Mouse (Mus musculus): ENCODE results near the gene Kctd3.
A peak's percentile ranks its signal among the peaks of the same experiment; 100 is the strongest.
"Not testable (repeated sequence)": the region's sequence is repeated elsewhere in the genome, so short reads cannot be mapped to it uniquely, and the experiment has no call there.

The Kctd3 gene

GRCm38 (mm10) chr1:189007239-189007979, at the start of gene Kctd3:
Kctd3 (minus strand) TSS chr1:189007841.
- DNase-seq (ENCODE audit: low read depth, low spot score), result peak; percentile 92

- DNase-seq (ENCODE audit: low read depth, low spot score), result no peak
Observed at GRCm38 (mm10) chr1:189057425-189057824, 49.8 kb upstream of the Kctd3 start.

GRCm38 (mm10) chr1:189055933-189056332, 48.3 kb upstream of the Kctd3 start:
- DNase-seq (ENCODE audit: low read depth, low spot score), result no peak

- DNase-seq (ENCODE audit: low read depth, low spot score), result no peak
Observed at GRCm38 (mm10) chr1:189054941-189055551, 47.4 kb upstream of the Kctd3 start.

- DNase-seq (ENCODE audit: low read depth, low spot score), result no peak
Observed at GRCm38 (mm10) chr1:189054191-189054590, 46.5 kb upstream of the Kctd3 start.

GRCm38 (mm10) chr1:189052189-189052588, 44.5 kb upstream of the Kctd3 start:
- DNase-seq (ENCODE audit: low read depth, low spot score), result no peak

- no peak for DNase-seq (ENCODE audit: low read depth, low spot score)
Observed at GRCm38 (mm10) chr1:189050122-189050521, 42.5 kb upstream of the Kctd3 start.

GRCm38 (mm10) chr1:189048331-189048730, 40.7 kb upstream of the Kctd3 start:
- DNase-seq (ENCODE audit: low read depth, low spot score), result no peak

GRCm38 (mm10) chr1:189047918-189048317, 40.3 kb upstream of the Kctd3 start:
- no peak for DNase-seq (ENCODE audit: low read depth, low spot score)

GRCm38 (mm10) chr1:189046831-189047230, 39.2 kb upstream of the Kctd3 start:
- DNase-seq (ENCODE audit: low read depth, low spot score), result no peak

GRCm38 (mm10) chr1:189046301-189046700, 38.7 kb upstream of the Kctd3 start:
- DNase-seq (ENCODE audit: low read depth, low spot score), result no peak

- no peak for DNase-seq (ENCODE audit: low read depth, low spot score)
Observed at GRCm38 (mm10) chr1:189041261-189041660, 33.6 kb upstream of the Kctd3 start.

GRCm38 (mm10) chr1:189039348-189039747, 31.7 kb upstream of the Kctd3 start:
- no peak for DNase-seq (ENCODE audit: low read depth, low spot score)

- not testable (repeated sequence) for DNase-seq (ENCODE audit: low read depth, low spot score)
Observed at GRCm38 (mm10) chr1:189032817-189033216, 25.2 kb upstream of the Kctd3 start.

- no peak for DNase-seq (ENCODE audit: low read depth, low spot score)
Observed at GRCm38 (mm10) chr1:189030975-189031374, 23.3 kb upstream of the Kctd3 start.

GRCm38 (mm10) chr1:189028267-189028666, 20.6 kb upstream of the Kctd3 start:
- no peak for DNase-seq (ENCODE audit: low read depth, low spot score)

GRCm38 (mm10) chr1:189026885-189027284, 19.2 kb upstream of the Kctd3 start:
- DNase-seq (ENCODE audit: low read depth, low spot score), result no peak

GRCm38 (mm10) chr1:189023701-189024080, 16.1 kb upstream of the Kctd3 start:
- no peak for DNase-seq (ENCODE audit: low read depth, low spot score)

GRCm38 (mm10) chr1:189022925-189023700, 15.5 kb upstream of the Kctd3 start:
- DNase-seq (ENCODE audit: low read depth, low spot score), result no peak

GRCm38 (mm10) chr1:189015372-189015771, 7.7 kb upstream of the Kctd3 start:
- DNase-seq (ENCODE audit: low read depth, low spot score), result no peak

- DNase-seq (ENCODE audit: low read depth, low spot score), result no peak
Observed at GRCm38 (mm10) chr1:189013587-189013921, 5.9 kb upstream of the Kctd3 start.

GRCm38 (mm10) chr1:189012846-189013586, 5.4 kb upstream of the Kctd3 start:
- no peak for DNase-seq (ENCODE audit: low read depth, low spot score)

Data from embryo, embryonic 11.5 days (tissue).